Comparison of ENCODE assay signal across 22 mouse cellular contexts in genomic region chr10:86338121-86338715, GRCm38 (mm10). TPM values are rescaled to one million over a fixed set of nuclear protein-coding genes. Genes with fewer than 3 reads are reported as not detected.
DNase-seq lines count a peak whose midpoint lies in the region; ATAC-seq lines count a peak whose summit lies in the region.
"Had no signal": no experiment of that assay in that cellular context is flagged by ENCODE, and none has a peak within 500 bp of the region (broad histone marks: within the 10 kb centered on the region; RNA-seq: fewer than 3 reads in every experiment).

No protein-coding gene starts in this region.

- H3K9ac ChIP-seq in hindbrain, embryonic 14.5 days, result no peak overlapping the region
- H3K9ac ChIP-seq: embryonic facial prominence, embryonic 15.5 days; hindbrain, embryonic 13.5 days had no signal

- no peak for DNase-seq in hindbrain, embryonic 10.5 days (ENCODE audit: low spot score)
- no peak for DNase-seq in hindbrain, embryonic 14.5 days (ENCODE audit: low spot score)
- DNase-seq in 3134 (ENCODE audit: extremely low read depth, insufficient read length, low spot score) (peak; percentile 46), 3T3-L1 (ENCODE audit: low read depth, low spot score) (peak; percentile 69), adipocyte (ENCODE audit: low spot score) (peak; percentile 31)
- DNase-seq in spleen, adult 12 weeks (ENCODE audit: low spot score), result no peak
- DNase-seq in left cerebral cortex, adult 9 months (ENCODE audit: low spot score in 2 of 2), result no peak
- DNase-seq: adrenal gland, postnatal 25 days; cerebellum, adult 18-20 months; cerebellum, postnatal 25 days; kidney, postnatal 14 days; lung, adult 2 months; right cerebral cortex, postnatal 4 days; thymus, postnatal 25 days had no signal

- no peaks in the 10 kb centered on the region for H3K9me3 ChIP-seq in hindbrain, embryonic 10.5 days
- H3K9me3 ChIP-seq in hindbrain, embryonic 14.5 days (ENCODE audit: control insufficient read depth, low read length), result no peaks in the 10 kb centered on the region
- H3K9me3 ChIP-seq: embryonic facial prominence, embryonic 15.5 days; forebrain, embryonic 10.5 days; hindbrain, embryonic 13.5 days; limb, embryonic 10.5 days; midbrain, embryonic 10.5 days had no signal

- ATAC-seq in hindbrain, embryonic 14.5 days (ENCODE audit: low FRiP score), result no peak
- ATAC-seq: CD4-positive, CD25-positive, alpha-beta regulatory T cell, adult 4 months had no signal

- no peaks in the 10 kb centered on the region for H3K27me3 ChIP-seq in hindbrain, embryonic 10.5 days (ENCODE audit: insufficient read depth, poor library complexity, severe bottlenecking)
- H3K27me3 ChIP-seq in hindbrain, embryonic 14.5 days (ENCODE audit: control insufficient read depth, insufficient read depth, low read length), result no peaks in the 10 kb centered on the region
- H3K27me3 ChIP-seq: embryonic facial prominence, embryonic 15.5 days; hindbrain, embryonic 13.5 days had no signal

- H3K4me3 ChIP-seq in hindbrain, embryonic 10.5 days, result no peak overlapping the region
- H3K4me3 ChIP-seq in hindbrain, embryonic 14.5 days (replicated peaks; ENCODE audit: low read length), result no peak overlapping the region
- H3K4me3 ChIP-seq: embryonic facial prominence, embryonic 15.5 days; forebrain, embryonic 10.5 days; hindbrain, embryonic 13.5 days; left cerebral cortex, adult 2 months; limb, embryonic 10.5 days; midbrain, embryonic 10.5 days had no signal

- H3K4me2 ChIP-seq in hindbrain, embryonic 14.5 days (replicated peaks), result no peak overlapping the region
- H3K4me2 ChIP-seq: embryonic facial prominence, embryonic 15.5 days; hindbrain, embryonic 13.5 days had no signal

- 38% methylated on average over 4 of the region's 4 CpGs for WGBS in hindbrain, embryonic 10.5 days
- 31% methylated on average over 4 of the region's 4 CpGs for WGBS in hindbrain, embryonic 14.5 days

- H3K4me1 ChIP-seq in hindbrain, embryonic 10.5 days (replicated peaks), result peaks cover 69% of the 10 kb centered on the region
- H3K4me1 ChIP-seq in hindbrain, embryonic 14.5 days (replicated peaks; ENCODE audit: control insufficient read depth, insufficient read depth, low read length), result peaks cover 6% of the 10 kb centered on the region; the same call in 1 of the 2 replicates

- 0 out of 2 replicates have a peak, but pooled peaks cover 2% of the 10 kb centered on the region for H3K36me3 ChIP-seq in hindbrain, embryonic 10.5 days
- H3K36me3 ChIP-seq in hindbrain, embryonic 14.5 days (replicated peaks; ENCODE audit: control insufficient read depth, insufficient read depth), result no peaks in the 10 kb centered on the region
- H3K36me3 ChIP-seq: embryonic facial prominence, embryonic 15.5 days; forebrain, embryonic 10.5 days; hindbrain, embryonic 13.5 days; midbrain, embryonic 10.5 days had no signal

- peak overlapping the region; percentile 16; the same call in 1 of the 2 replicates for H3K27ac ChIP-seq in hindbrain, embryonic 10.5 days
- no peak overlapping the region for H3K27ac ChIP-seq in hindbrain, embryonic 14.5 days
- H3K27ac ChIP-seq: forebrain, embryonic 10.5 days; hindbrain, embryonic 13.5 days; limb, embryonic 10.5 days; macrophage; midbrain, embryonic 10.5 days had no signal

RNA-seq across cellular contexts. Expression of gene Timp3, which starts 38.0 kb away (rescaled TPM):
- polyA plus RNA-seq in hindbrain, embryonic 10.5 days (2016; fragmentation: Nextera tagmentation; extraction: Ambion mirVana), result 24.8 and 31.4 TPM in 2 replicates
- polyA plus RNA-seq in hindbrain, embryonic 14.5 days (2014; fragmentation: Nextera tagmentation; extraction: Ambion mirVana), result 42.5 and 45.1 TPM in 2 replicates
- polyA plus RNA-seq: CD4-positive, CD25-positive, alpha-beta regulatory T cell, adult 4 months had no signal

Comparison
In these comparisons a context has a peak if more than half of its experiments do, and no peak if none do; other contexts are left out.
1. DNase-seq: peak in 3134 (single experiment), 3T3-L1 (single experiment) and adipocyte (single experiment); none in hindbrain, embryonic 10.5 days (single experiment), hindbrain, embryonic 14.5 days (single experiment), spleen, adult 12 weeks (single experiment) and left cerebral cortex, adult 9 months (0 of 2).